Mouse (Mus musculus) MEL (cell line): ENCODE data around the gene Sept5. TPM values are rescaled to one million over a fixed set of nuclear protein-coding genes. Genes with fewer than 3 reads are reported as not detected.

ENCODE experiments used
- DNase-seq: peaks from one replicate; pipeline ENCODE4 v3.0.0; 2011; ENCODE audit warnings: low read depth, low spot score
- H3K27ac ChIP-seq: 2 replicates; pipeline ENCODE4 v1.5.1; 2012; ENCODE audit warnings: low read depth, mild to moderate bottlenecking, control low read depth, low read length, moderate library complexity; ENCODE audit not compliant: control insufficient read depth
- H3K27me3 ChIP-seq, 2 experiments: fragments of 150-350 bp in 1 of 2; sonication (generic) in 1 of 2; 2 replicates each; pipeline ENCODE4 v1.6.1; 2012; ENCODE audit warnings: low read length in 2 of 2, mild to moderate bottlenecking in 2 of 2, improper control_type of control experiment in 1 of 2, moderate library complexity in 1 of 2; ENCODE audit not compliant: insufficient read depth in 2 of 2, control insufficient read depth in 1 of 2
- H3K36me3 ChIP-seq, 2 experiments: 2 replicates each; pipeline ENCODE4 v1.6.1; 2012 to 2014; ENCODE audit warnings: low read length in 2 of 2, improper control_type of control experiment in 1 of 2, inconsistent platforms in 1 of 2, mild to moderate bottlenecking in 1 of 2; ENCODE audit not compliant: insufficient read depth in 2 of 2, control insufficient read depth in 1 of 2
- H3K4me1 ChIP-seq, 2 experiments: fragments of 150-350 bp in 1 of 2; sonication (generic) in 1 of 2; 2 replicates each; pipeline ENCODE4 v1.6.1; 2012; ENCODE audit warnings: low read length in 2 of 2, improper control_type of control experiment in 1 of 2, mild to moderate bottlenecking in 1 of 2; ENCODE audit not compliant: insufficient read depth in 2 of 2, control insufficient read depth in 1 of 2
- H3K4me3 ChIP-seq, 2 experiments: fragments of 150-350 bp in 1 of 2; sonication (generic) in 1 of 2; 2 replicates each; pipeline ENCODE4 v1.5.1; 2012; ENCODE audit warnings: low read depth in 2 of 2, low read length in 2 of 2, mild to moderate bottlenecking in 2 of 2, moderate library complexity in 2 of 2, control low read depth in 1 of 2, improper control_type of control experiment in 1 of 2; ENCODE audit not compliant: control insufficient read depth in 1 of 2, insufficient read depth in 1 of 2
- H3K79me2 ChIP-seq: 2 replicates; pipeline ENCODE4 v1.6.1; 2012; ENCODE audit warnings: mild to moderate bottlenecking, low read length, moderate library complexity; ENCODE audit not compliant: control insufficient read depth, poor library complexity, insufficient read depth
- H3K9ac ChIP-seq: 2 replicates; pipeline ENCODE4 v1.6.1; 2012; ENCODE audit warnings: low read depth, mild to moderate bottlenecking, control low read depth, low read length, moderate library complexity; ENCODE audit not compliant: control insufficient read depth, poor library complexity, severe bottlenecking
- H3K9me3 ChIP-seq: fragments of 150-350 bp; sonication (generic); replicated peaks from 2 replicates; pipeline ENCODE4 v1.6.1; 2012; ENCODE audit warnings: mild to moderate bottlenecking, low read length, improper control_type of control experiment, moderate library complexity; ENCODE audit not compliant: insufficient read depth
- CHD1 ChIP-seq: IDR thresholded peaks from 2 replicates; pipeline ENCODE4 v1.6.1; 2012; ENCODE audit warnings: low read depth, mild to moderate bottlenecking, inconsistent platforms, low read length, improper control_type of control experiment
- ELF1 ChIP-seq: IDR thresholded peaks from 2 replicates; pipeline ENCODE4 v1.6.1; 2014; ENCODE audit warnings: low read depth, mild to moderate bottlenecking, inconsistent platforms, low read length, improper control_type of control experiment, moderate library complexity
- EP300 ChIP-seq, 2 experiments: IDR thresholded peaks; 2 replicates each; pipeline ENCODE4 v1.6.1; 2011; ENCODE audit warnings: improper control_type of control experiment in 2 of 2, low read length in 2 of 2, low read depth in 1 of 2, mild to moderate bottlenecking in 1 of 2
- MAFK ChIP-seq: IDR thresholded peaks from 2 replicates; pipeline ENCODE4 v1.6.1; 2011; ENCODE audit warnings: low read depth, mild to moderate bottlenecking, low read length, improper control_type of control experiment, borderline replicate concordance
- MEF2A ChIP-seq: IDR thresholded peaks from 2 replicates; pipeline ENCODE4 v1.6.1; 2014; ENCODE audit warnings: low read depth, mild to moderate bottlenecking, inconsistent platforms, low read length, improper control_type of control experiment; ENCODE audit not compliant: poor library complexity, insufficient replicate concordance, severe bottlenecking; ENCODE audit errors: extremely low read depth
- MXI1 ChIP-seq: IDR thresholded peaks from 2 replicates; pipeline ENCODE4 v1.6.1; 2011; ENCODE audit warnings: mild to moderate bottlenecking, low read depth, low read length, improper control_type of control experiment
- POLR2A ChIP-seq, 2 experiments: IDR thresholded peaks; 2 replicates each; pipeline ENCODE4 v1.6.1; 2011 to 2012; ENCODE audit warnings: low read length in 2 of 2, mild to moderate bottlenecking in 2 of 2, control low read depth in 1 of 2, improper control_type of control experiment in 1 of 2, low read depth in 1 of 2, moderate library complexity in 1 of 2; ENCODE audit not compliant: control insufficient read depth in 1 of 2, insufficient read depth in 1 of 2, poor library complexity in 1 of 2
- POLR2AphosphoS2 ChIP-seq: IDR thresholded peaks from 2 replicates; pipeline ENCODE4 v1.6.1; 2011; ENCODE audit warnings: low read length, improper control_type of control experiment
- RAD21 ChIP-seq: IDR thresholded peaks from 2 replicates; pipeline ENCODE4 v1.6.1; 2011; ENCODE audit warnings: mild to moderate bottlenecking, low read depth, low read length, improper control_type of control experiment
- RCOR1 ChIP-seq: IDR thresholded peaks from 2 replicates; pipeline ENCODE4 v1.6.1; 2012; ENCODE audit warnings: low read depth, mild to moderate bottlenecking, inconsistent platforms, low read length, improper control_type of control experiment
- SIN3A ChIP-seq: IDR thresholded peaks from 2 replicates; pipeline ENCODE4 v1.6.1; 2012; ENCODE audit warnings: low read length, improper control_type of control experiment, inconsistent platforms
- TAL1 ChIP-seq: IDR thresholded peaks from 2 replicates; pipeline ENCODE4 v1.6.1; 2012; ENCODE audit warnings: mild to moderate bottlenecking, inconsistent platforms, low read length, moderate library complexity, mixed read lengths
- UBTF ChIP-seq: IDR thresholded peaks from 2 replicates; pipeline ENCODE4 v1.6.1; 2012; ENCODE audit warnings: low read depth, mild to moderate bottlenecking, inconsistent platforms, low read length, improper control_type of control experiment, moderate library complexity, borderline replicate concordance; ENCODE audit not compliant: insufficient read depth
- USF1 ChIP-seq: IDR thresholded peaks from 2 replicates; pipeline ENCODE4 v1.6.1; 2014; ENCODE audit warnings: low read depth, mild to moderate bottlenecking, inconsistent platforms, low read length, improper control_type of control experiment, moderate library complexity
- ZNF384 ChIP-seq: IDR thresholded peaks from 2 replicates; pipeline ENCODE4 v1.6.1; 2012; ENCODE audit warnings: low read depth, mild to moderate bottlenecking, inconsistent platforms, low read length, improper control_type of control experiment
- polyA plus RNA-seq, 2 experiments: library from polyadenylated mRNA; stranded (reverse) in 1 of 2; unstranded in 1 of 2; fragments of >175 nt in 1 of 2; fragments of >200 nt in 1 of 2; gene quantifications; 2 replicates each; pipeline versions ENCODE4 v1.2.1 to v1.2.4; 2012; ENCODE audit warnings: low replicate concordance in 2 of 2, low read depth in 1 of 2; ENCODE audit not compliant: insufficient read length in 2 of 2, insufficient read depth in 1 of 2, missing spikeins in 1 of 2
- total RNA-seq: library from RNA; depleted of rRNA; stranded (reverse); fragments of 300-350 nt; gene quantifications from 2 replicates; pipeline ENCODE4 v1.2.3, GENCODE M21; 2012

Sept5 gene
- total and polyA plus RNA-seq, 3 experiments: 7.4 to 29.3 TPM; not detected in 1

DNA sequence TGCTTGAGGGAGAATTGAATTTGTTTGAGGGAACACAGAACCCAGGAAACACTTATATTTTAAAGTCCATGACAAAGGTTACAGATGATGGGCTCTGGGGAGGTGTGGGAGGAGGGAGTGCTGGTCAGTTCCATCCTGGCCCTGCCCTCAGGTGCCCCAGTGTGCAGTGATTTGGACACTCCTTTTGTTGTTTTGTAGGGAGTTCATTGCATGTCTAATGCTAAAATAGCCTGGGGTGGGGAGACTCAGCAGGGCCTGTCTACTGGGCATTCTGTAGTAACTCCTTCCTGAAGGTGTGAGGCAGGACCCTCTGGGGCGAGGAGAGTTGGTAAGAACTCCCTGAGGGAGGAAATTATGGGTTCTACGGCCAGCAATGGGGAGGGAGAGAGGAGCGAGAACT is 7.0 kb upstream of the Sept5 start:
- H3K9me3 ChIP-seq: no peaks in the 10 kb centered on the region
- no peak overlapping the region for H3K9ac ChIP-seq
- peaks cover 3 to 5% of the 10 kb centered on the region in 2 experiments for H3K27me3 ChIP-seq
- no peak for DNase-seq
- no peak overlapping the region for H3K27ac ChIP-seq
- H3K4me3 ChIP-seq: no peak overlapping the region
- H3K4me1 ChIP-seq: no peaks in the 10 kb centered on the region
- H3K36me3 ChIP-seq: no peaks in the 10 kb centered on the region
- no peaks in the 10 kb centered on the region for H3K79me2 ChIP-seq
- no peak for TF ChIP-seq MXI1
- TF ChIP-seq CHD1: no peak
- TF ChIP-seq MAFK: no peak
- TF ChIP-seq POLR2AphosphoS2: no peak
- no peak for TF ChIP-seq RCOR1
- TF ChIP-seq ELF1: no peak
- TF ChIP-seq, all 39 proteins: peak for 0

DNA sequence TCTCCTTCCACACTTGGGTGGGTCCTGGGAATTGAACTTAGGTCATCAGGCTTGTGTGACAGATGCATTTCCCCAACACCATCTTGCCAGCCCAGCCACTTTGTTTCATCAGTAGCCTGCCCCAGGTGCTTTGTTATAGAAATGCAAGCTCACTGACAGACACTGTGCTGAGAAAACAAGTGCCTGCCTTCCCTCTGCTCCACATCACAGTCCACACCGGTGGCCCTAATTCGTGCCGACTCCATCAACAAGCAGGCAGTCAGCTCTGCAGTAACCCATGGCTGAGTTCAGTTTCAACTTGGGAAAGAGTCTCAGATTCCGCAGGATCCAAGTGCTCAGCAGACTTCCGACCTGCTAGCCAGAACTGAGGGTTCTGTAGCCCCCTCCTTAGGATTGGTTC is 6.6 kb upstream of the Sept5 start:
- no peaks in the 10 kb centered on the region for H3K4me1 ChIP-seq
- H3K4me3 ChIP-seq: no peak overlapping the region
- no peak for DNase-seq
- H3K79me2 ChIP-seq: no peaks in the 10 kb centered on the region
- H3K27me3 ChIP-seq: peaks cover 3 to 5% of the 10 kb centered on the region in 2 experiments
- H3K9ac ChIP-seq: no peak overlapping the region
- TF ChIP-seq SIN3A: no peak
- no peak for TF ChIP-seq MEF2A
- no peak for TF ChIP-seq POLR2A (IDR thresholded peaks at IDR 0.05; ENCODE audit: control insufficient read depth in 1 of 2, insufficient read depth in 1 of 2, low read depth in 1 of 2, low read length in 2 of 2, poor library complexity in 1 of 2)
- no peak for TF ChIP-seq EP300 (IDR thresholded peaks at IDR 0.05; ENCODE audit: low read depth in 1 of 2, low read length in 2 of 2)
- TF ChIP-seq ZNF384: no peak
- no peak for TF ChIP-seq UBTF
- TF ChIP-seq TAL1: no peak
- TF ChIP-seq, all 39 proteins: peak for 0
- Histone ChIP-seq H3K27ac (no peak overlapping the region), H3K36me3 (no peaks in the 10 kb centered on the region), H3K9me3 (no peaks in the 10 kb centered on the region)

DNA sequence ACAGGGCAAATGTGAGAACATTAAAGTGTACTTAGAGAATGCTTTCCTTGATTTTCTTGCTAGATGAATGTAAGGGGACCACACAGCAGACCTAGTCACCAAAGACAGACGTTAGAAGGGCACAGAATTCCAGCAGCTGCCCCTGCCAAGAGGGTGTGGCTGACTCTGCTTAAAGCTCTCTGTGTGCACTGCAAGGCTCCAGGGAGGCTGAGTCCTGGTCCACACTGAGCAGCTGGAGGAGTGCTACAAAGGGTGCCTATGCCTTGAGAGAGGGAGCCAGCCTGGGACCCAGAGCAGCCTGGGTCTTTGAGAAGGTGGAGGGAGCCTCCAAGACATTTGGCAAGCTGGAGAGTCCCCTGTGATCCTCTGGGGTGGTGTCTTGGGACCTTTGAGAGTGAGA is 3.6 kb upstream of the Sept5 start:
- Histone ChIP-seq H3K4me3 (no peak overlapping the region), H3K9me3 (no peaks in the 10 kb centered on the region), H3K27ac (no peak overlapping the region), H3K79me2 (no peaks in the 10 kb centered on the region; the same call in 1 of the 2 replicates), H3K27me3 (peaks cover 2 to 3% of the 10 kb centered on the region in 2 experiments), H3K9ac (no peak overlapping the region), H3K36me3 (peaks cover 0 to 5% of the 10 kb centered on the region in 2 experiments; a peak in 1 of 4 replicates), H3K4me1 (peaks cover 4 to 11% of the 10 kb centered on the region in 2 experiments; a peak in 3 of 4 replicates)
- no peak for DNase-seq
- no peak for TF ChIP-seq RAD21
- no peak for TF ChIP-seq USF1
